Mouse (Mus musculus) layer of hippocampus, postnatal 10 days (tissue): ENCODE measurements around the gene Ick. TPM values are rescaled to one million over a fixed set of nuclear protein-coding genes. Genes with fewer than 3 reads are reported as not detected.

ENCODE experiments used
- DNase-seq, 2 experiments: peaks; one replicate each; pipeline ENCODE4 v3.0.0; 2021; ENCODE audit warnings: low spot score in 2 of 2
- total RNA-seq, 2 experiments: library from RNA; stranded (reverse); gene quantifications; 2 replicates each; pipeline ENCODE4 v1.2.3; 2021

Ick gene
- total RNA-seq, 2 experiments from 2014 or later, result 29.7 to 35.4 TPM

- DNase-seq, result no peak
Measured at GRCm38 (mm10) chr9:78188910-78189309, 79.9 kb downstream of the Ick start.

- no peak for DNase-seq
Measured at GRCm38 (mm10) chr9:78190651-78191634, 82.0 kb downstream of the Ick start.

GRCm38 (mm10) chr9:78191736-78192135 lies 82.7 kb downstream of the Ick start:
- DNase-seq, result peak in 1 of 2 experiments; percentile 44

- peak; percentile 44 to 58 for DNase-seq
Measured at GRCm38 (mm10) chr9:78193902-78194597, 85.1 kb downstream of the Ick start.

- DNase-seq, result no peak
Measured at GRCm38 (mm10) chr9:78195034-78195433, 86.0 kb downstream of the Ick start.

GRCm38 (mm10) chr9:78197801-78198200 lies 88.8 kb downstream of the Ick start:
- DNase-seq, result no peak

GRCm38 (mm10) chr9:78204194-78204593 lies 95.2 kb downstream of the Ick start:
- no peak for DNase-seq

- no peak for DNase-seq
Measured at GRCm38 (mm10) chr9:78208956-78209355, 100.0 kb downstream of the Ick start.

- DNase-seq, result no peak
Measured at GRCm38 (mm10) chr9:78210079-78210478, 101.1 kb downstream of the Ick start.

- DNase-seq, result no peak
Measured at GRCm38 (mm10) chr9:78210821-78211220, 101.8 kb downstream of the Ick start.

GRCm38 (mm10) chr9:78211521-78211920 lies 102.5 kb downstream of the Ick start:
- no peak for DNase-seq

- no peak for DNase-seq
Measured at GRCm38 (mm10) chr9:78212341-78213049, 103.5 kb downstream of the Ick start.

- DNase-seq, result no peak
Measured at GRCm38 (mm10) chr9:78217074-78217473, 108.1 kb downstream of the Ick start.

Other genes with a start within 250 kb of the Ick start
- 10 to 100 TPM; 85.5 to 89.5 TPM for gene Elovl5, start 191.8 kb upstream of the Ick start, total RNA-seq
- not detected for gene Gcm1, start 57.3 kb upstream of the Ick start, total RNA-seq
- 100 to 1,000 TPM; 105 to 115 TPM for gene Fbxo9, start 127 bp upstream of the Ick start, total RNA-seq
- gene Gsta4, start 73.6 kb downstream of the Ick start, total RNA-seq, result 10 to 100 TPM; 33.9 to 39.5 TPM
- not detected for gene Gsta1, start 121.5 kb downstream of the Ick start, total RNA-seq
- gene Gm3776, start 147.9 kb downstream of the Ick start, total RNA-seq, result not detected
- not detected for gene Gm10639, start 180.7 kb downstream of the Ick start, total RNA-seq
- gene Omt2a, start 205.6 kb downstream of the Ick start, total RNA-seq, result not detected
- not detected for gene Omt2b, start 218.4 kb downstream of the Ick start, total RNA-seq
- gene Gsta2, start 246.6 kb downstream of the Ick start, total RNA-seq, result not detected